Mouse (Mus musculus): Measurements from ENCODE around the gene Bglap3. TPM values are rescaled to one million over a fixed set of nuclear protein-coding genes. Genes with fewer than 3 reads are reported as not detected.
"Not testable (repeated sequence)": the region's sequence is repeated elsewhere in the genome, so short reads cannot be mapped to it uniquely, and the experiment has no call there.

Gene Bglap3
- total RNA-seq, 2 experiments from 2014 or later = 1.5 TPM; not detected in 1

GRCm38 (mm10) chr3:88378599-88378998, 6.1 kb upstream of the Bglap3 start, which contains the start of gene Bglap2:
Gene Bglap2 (minus strand): TSS chr3:88378699.
- not testable (repeated sequence) for DNase-seq (ENCODE audit: low spot score in 2 of 2)

- not testable (repeated sequence) for DNase-seq (ENCODE audit: low spot score in 2 of 2)
These were observed 4.1 kb upstream of the Bglap3 start for GRCm38 (mm10) chr3:88376644-88377043.

- DNase-seq (ENCODE audit: low spot score in 2 of 2) = not testable (repeated sequence)
These were observed 3.4 kb upstream of the Bglap3 start for GRCm38 (mm10) chr3:88375750-88376626.

GRCm38 (mm10) chr3:88368511-88368910, 4.0 kb downstream of the Bglap3 start:
- DNase-seq (ENCODE audit: low spot score in 2 of 2) = not testable (repeated sequence)

- DNase-seq (ENCODE audit: low spot score in 2 of 2) = not testable (repeated sequence)
These were observed 5.0 kb downstream of the Bglap3 start for GRCm38 (mm10) chr3:88367517-88367916.

GRCm38 (mm10) chr3:88366830-88367428, 5.6 kb downstream of the Bglap3 start:
- DNase-seq (ENCODE audit: low spot score in 2 of 2) = not testable (repeated sequence)

GRCm38 (mm10) chr3:88365705-88366361, 6.7 kb downstream of the Bglap3 start:
- no peak for DNase-seq (ENCODE audit: low spot score in 2 of 2)

- DNase-seq (ENCODE audit: low spot score in 2 of 2) = peak; percentile 46 to 59
These were observed 8.2 kb downstream of the Bglap3 start, which contains the start of gene Paqr6 for GRCm38 (mm10) chr3:88364337-88364736. Gene Paqr6 (plus strand): TSS chr3:88364584.

GRCm38 (mm10) chr3:88363700-88364099, 8.8 kb downstream of the Bglap3 start:
- no peak for DNase-seq (ENCODE audit: low spot score in 2 of 2)

- DNase-seq (ENCODE audit: low spot score in 2 of 2) = no peak
These were observed 10.8 kb downstream of the Bglap3 start for GRCm38 (mm10) chr3:88361612-88362313.

GRCm38 (mm10) chr3:88361096-88361495, 11.4 kb downstream of the Bglap3 start:
- DNase-seq (ENCODE audit: low spot score in 2 of 2) = no peak

GRCm38 (mm10) chr3:88359989-88360388, 12.6 kb downstream of the Bglap3 start:
- DNase-seq (ENCODE audit: low spot score in 2 of 2) = no peak

- no peak for DNase-seq (ENCODE audit: low spot score in 2 of 2)
These were observed 13.0 kb downstream of the Bglap3 start for GRCm38 (mm10) chr3:88359584-88359983.

- peak in 1 of 2 experiments; percentile 25 for DNase-seq (ENCODE audit: low spot score in 2 of 2)
These were observed 18.0 kb downstream of the Bglap3 start for GRCm38 (mm10) chr3:88354396-88355165.

GRCm38 (mm10) chr3:88352907-88353306, 19.6 kb downstream of the Bglap3 start:
- DNase-seq (ENCODE audit: low spot score in 2 of 2) = no peak

GRCm38 (mm10) chr3:88350732-88351131, 21.8 kb downstream of the Bglap3 start:
- DNase-seq (ENCODE audit: low spot score in 2 of 2) = no peak

GRCm38 (mm10) chr3:88339006-88339405, 33.5 kb downstream of the Bglap3 start:
- no peak for DNase-seq (ENCODE audit: low spot score in 2 of 2)

- no peak for DNase-seq (ENCODE audit: low spot score in 2 of 2)
These were observed 34.2 kb downstream of the Bglap3 start for GRCm38 (mm10) chr3:88338316-88338715.

- DNase-seq (ENCODE audit: low spot score in 2 of 2) = no peak
These were observed 35.0 kb downstream of the Bglap3 start for GRCm38 (mm10) chr3:88337367-88338020.
